Mouse (Mus musculus) MEL (cell line): ENCODE measurements around the gene Prr12. TPM values are rescaled to one million over a fixed set of nuclear protein-coding genes. Genes with fewer than 3 reads are reported as not detected.

Experiments used
- DNase-seq: peaks from one replicate; pipeline ENCODE4 v3.0.0; 2011; ENCODE audit warnings: low read depth, low spot score
- H3K27ac ChIP-seq: 2 replicates; pipeline ENCODE4 v1.5.1; 2012; ENCODE audit warnings: low read depth, mild to moderate bottlenecking, control low read depth, low read length, moderate library complexity; ENCODE audit not compliant: control insufficient read depth
- H3K27me3 ChIP-seq, 2 experiments: fragments of 150-350 bp in 1 of 2; sonication (generic) in 1 of 2; 2 replicates each; pipeline ENCODE4 v1.6.1; 2012; ENCODE audit warnings: low read length in 2 of 2, mild to moderate bottlenecking in 2 of 2, improper control_type of control experiment in 1 of 2, moderate library complexity in 1 of 2; ENCODE audit not compliant: insufficient read depth in 2 of 2, control insufficient read depth in 1 of 2
- H3K36me3 ChIP-seq, 2 experiments: 2 replicates each; pipeline ENCODE4 v1.6.1; 2012 to 2014; ENCODE audit warnings: low read length in 2 of 2, improper control_type of control experiment in 1 of 2, inconsistent platforms in 1 of 2, mild to moderate bottlenecking in 1 of 2; ENCODE audit not compliant: insufficient read depth in 2 of 2, control insufficient read depth in 1 of 2
- H3K4me1 ChIP-seq, 2 experiments: fragments of 150-350 bp in 1 of 2; sonication (generic) in 1 of 2; 2 replicates each; pipeline ENCODE4 v1.6.1; 2012; ENCODE audit warnings: low read length in 2 of 2, improper control_type of control experiment in 1 of 2, mild to moderate bottlenecking in 1 of 2; ENCODE audit not compliant: insufficient read depth in 2 of 2, control insufficient read depth in 1 of 2
- H3K4me3 ChIP-seq, 2 experiments: fragments of 150-350 bp in 1 of 2; sonication (generic) in 1 of 2; 2 replicates each; pipeline ENCODE4 v1.5.1; 2012; ENCODE audit warnings: low read depth in 2 of 2, low read length in 2 of 2, mild to moderate bottlenecking in 2 of 2, moderate library complexity in 2 of 2, control low read depth in 1 of 2, improper control_type of control experiment in 1 of 2; ENCODE audit not compliant: control insufficient read depth in 1 of 2, insufficient read depth in 1 of 2
- H3K79me2 ChIP-seq: 2 replicates; pipeline ENCODE4 v1.6.1; 2012; ENCODE audit warnings: mild to moderate bottlenecking, low read length, moderate library complexity; ENCODE audit not compliant: control insufficient read depth, poor library complexity, insufficient read depth
- H3K9ac ChIP-seq: 2 replicates; pipeline ENCODE4 v1.6.1; 2012; ENCODE audit warnings: low read depth, mild to moderate bottlenecking, control low read depth, low read length, moderate library complexity; ENCODE audit not compliant: control insufficient read depth, poor library complexity, severe bottlenecking
- H3K9me3 ChIP-seq: fragments of 150-350 bp; sonication (generic); replicated peaks from 2 replicates; pipeline ENCODE4 v1.6.1; 2012; ENCODE audit warnings: mild to moderate bottlenecking, low read length, improper control_type of control experiment, moderate library complexity; ENCODE audit not compliant: insufficient read depth
- CHD2 ChIP-seq: IDR thresholded peaks from 2 replicates; pipeline ENCODE4 v1.6.1; 2011; ENCODE audit warnings: low read length, improper control_type of control experiment
- EP300 ChIP-seq, 2 experiments: IDR thresholded peaks; 2 replicates each; pipeline ENCODE4 v1.6.1; 2011; ENCODE audit warnings: improper control_type of control experiment in 2 of 2, low read length in 2 of 2, low read depth in 1 of 2, mild to moderate bottlenecking in 1 of 2
- HCFC1 ChIP-seq: IDR thresholded peaks from 2 replicates; pipeline ENCODE4 v1.6.1; 2012; ENCODE audit warnings: low read depth, mild to moderate bottlenecking, inconsistent platforms, low read length, improper control_type of control experiment, moderate library complexity
- MAX ChIP-seq: IDR thresholded peaks from 2 replicates; pipeline ENCODE4 v1.6.1; 2011; ENCODE audit warnings: low read length, improper control_type of control experiment
- MAZ ChIP-seq: IDR thresholded peaks from 2 replicates; pipeline ENCODE4 v1.6.1; 2012; ENCODE audit warnings: low read depth, mild to moderate bottlenecking, inconsistent platforms, low read length, improper control_type of control experiment
- MXI1 ChIP-seq: IDR thresholded peaks from 2 replicates; pipeline ENCODE4 v1.6.1; 2011; ENCODE audit warnings: mild to moderate bottlenecking, low read depth, low read length, improper control_type of control experiment
- MYC ChIP-seq: IDR thresholded peaks from 2 replicates; pipeline ENCODE4 v1.6.1; 2011; ENCODE audit warnings: low read depth, mild to moderate bottlenecking, low read length, improper control_type of control experiment, moderate library complexity
- NELFE ChIP-seq: IDR thresholded peaks from 2 replicates; pipeline ENCODE4 v1.6.1; 2011; ENCODE audit warnings: low read depth, low read length, improper control_type of control experiment
- POLR2A ChIP-seq, 2 experiments: IDR thresholded peaks; 2 replicates each; pipeline ENCODE4 v1.6.1; 2011 to 2012; ENCODE audit warnings: low read length in 2 of 2, mild to moderate bottlenecking in 2 of 2, control low read depth in 1 of 2, improper control_type of control experiment in 1 of 2, low read depth in 1 of 2, moderate library complexity in 1 of 2; ENCODE audit not compliant: control insufficient read depth in 1 of 2, insufficient read depth in 1 of 2, poor library complexity in 1 of 2
- POLR2AphosphoS2 ChIP-seq: IDR thresholded peaks from 2 replicates; pipeline ENCODE4 v1.6.1; 2011; ENCODE audit warnings: low read length, improper control_type of control experiment
- RCOR1 ChIP-seq: IDR thresholded peaks from 2 replicates; pipeline ENCODE4 v1.6.1; 2012; ENCODE audit warnings: low read depth, mild to moderate bottlenecking, inconsistent platforms, low read length, improper control_type of control experiment
- SMC3 ChIP-seq: IDR thresholded peaks from 2 replicates; pipeline ENCODE4 v1.6.1; 2011; ENCODE audit warnings: low read depth, low read length, improper control_type of control experiment
- TAL1 ChIP-seq: IDR thresholded peaks from 2 replicates; pipeline ENCODE4 v1.6.1; 2012; ENCODE audit warnings: mild to moderate bottlenecking, inconsistent platforms, low read length, moderate library complexity, mixed read lengths
- ZNF384 ChIP-seq: IDR thresholded peaks from 2 replicates; pipeline ENCODE4 v1.6.1; 2012; ENCODE audit warnings: low read depth, mild to moderate bottlenecking, inconsistent platforms, low read length, improper control_type of control experiment
- polyA plus RNA-seq, 2 experiments: library from polyadenylated mRNA; stranded (reverse) in 1 of 2; unstranded in 1 of 2; fragments of >175 nt in 1 of 2; fragments of >200 nt in 1 of 2; gene quantifications; 2 replicates each; pipeline versions ENCODE4 v1.2.1 to v1.2.4; 2012; ENCODE audit warnings: low replicate concordance in 2 of 2, low read depth in 1 of 2; ENCODE audit not compliant: insufficient read length in 2 of 2, insufficient read depth in 1 of 2, missing spikeins in 1 of 2
- total RNA-seq: library from RNA; depleted of rRNA; stranded (reverse); fragments of 300-350 nt; gene quantifications from 2 replicates; pipeline ENCODE4 v1.2.3, GENCODE M21; 2012; rRNA removed

The Prr12 gene
- total RNA-seq: 3.3 and 3.5 TPM in 2 replicates
- 10 to 100 TPM in 1 of 2 experiments, not detected in 1; 32.1 TPM for polyA plus RNA-seq

GRCm38 (mm10) chr7:45052862-45053116, at the start of gene Prr12:
Gene Prr12 (minus strand): TSS chr7:45052881.
- TF ChIP-seq ZNF384 (peak; percentile 78; the same call in 1 of the 2 replicates), POLR2A (IDR thresholded peaks at IDR 0.05; ENCODE audit: control insufficient read depth in 1 of 2, insufficient read depth in 1 of 2, low read depth in 1 of 2, low read length in 2 of 2, poor library complexity in 1 of 2) (no peak)
- Histone ChIP-seq H3K36me3 (peaks cover 0 to 5% of the 10 kb centered on the region in 2 experiments; a peak in 2 of 4 replicates), H3K27me3 (no peaks in the 10 kb centered on the region), H3K4me3 (peak within 1 kb of the TSS; percentile 73 to 93), H3K79me2 (peaks cover 25% of the 10 kb centered on the region), H3K9me3 (no peaks in the 10 kb centered on the region), H3K4me1 (peaks cover 3 to 15% of the 10 kb centered on the region in 2 experiments; a peak in 3 of 4 replicates), H3K27ac (peak within 1 kb of the TSS; percentile 95), H3K9ac (peak within 1 kb of the TSS; percentile 81)
- DNase-seq: no peak

GRCm38 (mm10) chr7:45102441-45102840, 49.8 kb upstream of the Prr12 start:
- Histone ChIP-seq H3K4me1 (peaks cover 3 to 11% of the 10 kb centered on the region in 2 experiments; a peak in 3 of 4 replicates), H3K9me3 (no peaks in the 10 kb centered on the region), H3K36me3 (no peaks in the 10 kb centered on the region), H3K27ac (no peak overlapping the region), H3K9ac (no peak overlapping the region), H3K27me3 (no peaks in the 10 kb centered on the region), H3K4me3 (no peak overlapping the region), H3K79me2 (no peaks in the 10 kb centered on the region)
- no peak for DNase-seq
- TF ChIP-seq MAZ (no peak), TAL1 (no peak), HCFC1 (no peak), MYC (no peak), SMC3 (no peak), MXI1 (no peak), POLR2AphosphoS2 (no peak), ZNF384 (no peak), NELFE (no peak)

- no peak for DNase-seq
- Histone ChIP-seq H3K4me3 (no peak overlapping the region), H3K79me2 (no peaks in the 10 kb centered on the region), H3K27ac (no peak overlapping the region), H3K4me1 (peaks cover 3 to 8% of the 10 kb centered on the region in 2 experiments; a peak in 3 of 4 replicates), H3K9ac (no peak overlapping the region), H3K27me3 (no peaks in the 10 kb centered on the region), H3K36me3 (no peaks in the 10 kb centered on the region), H3K9me3 (no peaks in the 10 kb centered on the region)
- TF ChIP-seq RCOR1 (no peak), CHD2 (no peak), MAX (no peak), EP300 (IDR thresholded peaks at IDR 0.05; ENCODE audit: low read depth in 1 of 2, low read length in 2 of 2) (no peak)
Measured at GRCm38 (mm10) chr7:45100046-45100445, 47.4 kb upstream of the Prr12 start.
